Mouse (Mus musculus): ENCODE results near the gene Gm8914. TPM values are rescaled to one million over a fixed set of nuclear protein-coding genes. Genes with fewer than 3 reads are reported as not detected.

The Gm8914 gene
- polyA plus RNA-seq (2021; fragmentation: Nextera tagmentation): not detected in 2 replicates
- long read RNA-seq, experiment 1: 0 reads
- long read RNA-seq, experiment 2: 0 reads

DNA sequence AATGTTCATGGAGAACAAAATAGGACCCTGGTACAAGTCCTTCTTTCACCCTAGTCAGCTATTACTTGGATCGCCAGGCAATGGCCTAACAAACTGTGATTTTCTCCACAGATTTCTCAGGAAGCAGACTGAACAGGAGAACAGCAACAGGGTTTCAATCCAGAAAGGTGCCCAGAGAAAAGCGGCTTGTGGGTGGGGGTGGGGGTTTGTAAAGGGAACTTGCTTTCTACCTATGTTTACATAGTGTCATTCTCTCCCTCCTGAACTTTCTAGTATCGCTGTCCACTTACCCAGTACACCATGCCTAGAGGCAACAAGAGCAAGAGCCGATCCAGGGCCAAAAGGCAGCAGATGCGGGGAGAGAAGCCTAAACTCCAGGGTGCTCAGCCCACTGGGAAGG lies at the start of gene Gm8914:
Gene Gm8914 (plus strand): TSS at position 301 of the 400 bp plus-strand sequence.

Other genes with a start within 250 kb of the Gm8914 start
- not detected in 2 replicates for gene Mageb2, start 148.4 kb upstream of the Gm8914 start, polyA plus RNA-seq (2021; fragmentation: Nextera tagmentation)
- gene Gm5072, start 87.6 kb upstream of the Gm8914 start, polyA plus RNA-seq (2021; fragmentation: Nextera tagmentation): not detected in 2 replicates
- gene 1700084M14Rik, start 95.8 kb downstream of the Gm8914 start, polyA plus RNA-seq (2021; fragmentation: Nextera tagmentation): not detected in 2 replicates
- gene Gm14781, start 152.1 kb downstream of the Gm8914 start, polyA plus RNA-seq (2021; fragmentation: Nextera tagmentation): not detected in 2 replicates